Mouse (Mus musculus) neural tube, embryonic 15.5 days (tissue): ENCODE results near the gene Cacna1e. TPM values are rescaled to one million over a fixed set of nuclear protein-coding genes. Genes with fewer than 3 reads are reported as not detected.
A peak's percentile ranks its signal among the peaks of the same experiment; 100 is the strongest.

ENCODE experiments used
- ATAC-seq: fragments of 200-750 bp; cut with Nextera tagmentation; 2 replicates; pipeline ENCODE4 v1.8.0; 2017; ENCODE audit warnings: mild to moderate bottlenecking, moderate TSS enrichment, moderate library complexity; ENCODE audit not compliant: low FRiP score
- H3K27ac ChIP-seq: fragments of 300-500 bp; sonication (generic); replicated peaks from 2 replicates; pipeline ENCODE4 v1.5.1; 2015; ENCODE audit warnings: mild to moderate bottlenecking, inconsistent platforms
- H3K27me3 ChIP-seq: fragments of 300-500 bp; sonication (generic); replicated peaks from 2 replicates; pipeline ENCODE4 v1.6.1; 2015; ENCODE audit warnings: inconsistent platforms
- H3K36me3 ChIP-seq: fragments of 300-500 bp; sonication (generic); 2 replicates; pipeline ENCODE4 v1.6.1; 2015; ENCODE audit warnings: inconsistent platforms
- H3K4me1 ChIP-seq: fragments of 300-500 bp; sonication (generic); 2 replicates; pipeline ENCODE4 v1.6.1; 2015; ENCODE audit warnings: inconsistent platforms
- H3K4me2 ChIP-seq: fragments of 300-500 bp; sonication (generic); 2 replicates; pipeline ENCODE4 v1.6.1; 2015; ENCODE audit warnings: inconsistent platforms, mild to moderate bottlenecking, moderate library complexity
- H3K4me3 ChIP-seq: fragments of 300-500 bp; sonication (generic); replicated peaks from 2 replicates; pipeline ENCODE4 v1.5.1; 2015; ENCODE audit warnings: mild to moderate bottlenecking, inconsistent platforms
- H3K9ac ChIP-seq: fragments of 300-500 bp; sonication (generic); replicated peaks from 2 replicates; pipeline ENCODE4 v1.6.1; 2015; ENCODE audit warnings: mild to moderate bottlenecking, inconsistent platforms
- H3K9me3 ChIP-seq: fragments of 300-500 bp; sonication (generic); replicated peaks from 2 replicates; pipeline ENCODE4 v1.6.1; 2016; ENCODE audit warnings: inconsistent platforms
- WGBS: fragments of 180-500 bp; shearing (Covaris S2); methylation state at CpG from one replicate; pipeline ENCODE4 v1.1.7; 2015; ENCODE audit warnings: mixed read lengths; 5-methylcytosine and 5-hydroxymethylcytosine counted together
- polyA plus RNA-seq: library from polyadenylated mRNA; unstranded; fragments of >200 nt; fragmentation: Nextera tagmentation; extraction: Ambion mirVana; gene quantifications from 2 replicates; pipeline ENCODE4 v1.2.1, GENCODE M21; 2015

Gene Cacna1e
- polyA plus RNA-seq, 1 experiment from 2014 or later, result 17.1 TPM

DNA sequence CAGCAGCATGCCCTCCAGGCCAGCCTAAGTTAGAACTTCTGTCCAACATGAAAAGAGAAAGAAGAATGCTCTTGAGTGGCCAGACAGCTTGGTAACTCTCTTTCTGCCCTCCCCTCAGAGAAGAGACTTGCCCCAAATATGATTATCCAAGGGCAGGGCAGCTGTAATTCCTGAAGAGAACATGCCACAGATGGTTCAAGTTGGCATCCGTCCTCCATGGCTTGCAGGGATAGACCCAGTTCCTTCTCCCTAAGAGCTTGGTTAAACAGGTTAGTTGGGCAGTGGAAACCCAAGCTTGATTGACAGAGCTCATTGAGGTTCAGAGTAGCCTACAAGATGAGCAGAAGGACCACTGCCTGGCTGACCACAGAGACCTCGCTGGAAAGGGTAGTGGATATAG lies 85.5 kb downstream of the Cacna1e start:
- 85% methylated on average over 2 of the region's 2 CpGs for WGBS

GRCm38 (mm10) chr1:154796685-154797084 lies 87.6 kb downstream of the Cacna1e start:
- no peaks in the 10 kb centered on the region for H3K9me3 ChIP-seq
- H3K36me3 ChIP-seq, result no peaks in the 10 kb centered on the region
- 54% methylated on average over 2 of the region's 2 CpGs for WGBS
- no peak overlapping the region for H3K4me3 ChIP-seq
- no peaks in the 10 kb centered on the region for H3K27me3 ChIP-seq
- no peak overlapping the region for H3K4me2 ChIP-seq
- no peak for ATAC-seq
- peaks cover 2% of the 10 kb centered on the region; the same call in 1 of the 2 replicates for H3K4me1 ChIP-seq
- no peak overlapping the region for H3K9ac ChIP-seq
- no peak overlapping the region for H3K27ac ChIP-seq

More for the DNA sequence above, 85.5 kb downstream of the Cacna1e start:
- ATAC-seq, result no peak
- no peaks in the 10 kb centered on the region for H3K9me3 ChIP-seq
- H3K4me2 ChIP-seq, result no peak overlapping the region
- H3K9ac ChIP-seq, result no peak overlapping the region
- H3K4me3 ChIP-seq, result no peak overlapping the region
- no peaks in the 10 kb centered on the region for H3K36me3 ChIP-seq
- no peaks in the 10 kb centered on the region for H3K27me3 ChIP-seq
- 0 out of 2 replicates have a peak, but pooled peaks cover 6% of the 10 kb centered on the region for H3K4me1 ChIP-seq
- no peak overlapping the region for H3K27ac ChIP-seq

GRCm38 (mm10) chr1:154794518-154794951 lies 89.8 kb downstream of the Cacna1e start:
- no peak overlapping the region for H3K4me3 ChIP-seq
- H3K4me2 ChIP-seq, result no peak overlapping the region
- H3K4me1 ChIP-seq, result peaks cover 14% of the 10 kb centered on the region
- H3K9me3 ChIP-seq, result no peaks in the 10 kb centered on the region
- no peaks in the 10 kb centered on the region for H3K27me3 ChIP-seq
- no peak overlapping the region for H3K9ac ChIP-seq
- 78% methylated on average over 8 of the region's 8 CpGs for WGBS
- H3K27ac ChIP-seq, result no peak overlapping the region
- no peaks in the 10 kb centered on the region for H3K36me3 ChIP-seq
- no peak for ATAC-seq

DNA sequence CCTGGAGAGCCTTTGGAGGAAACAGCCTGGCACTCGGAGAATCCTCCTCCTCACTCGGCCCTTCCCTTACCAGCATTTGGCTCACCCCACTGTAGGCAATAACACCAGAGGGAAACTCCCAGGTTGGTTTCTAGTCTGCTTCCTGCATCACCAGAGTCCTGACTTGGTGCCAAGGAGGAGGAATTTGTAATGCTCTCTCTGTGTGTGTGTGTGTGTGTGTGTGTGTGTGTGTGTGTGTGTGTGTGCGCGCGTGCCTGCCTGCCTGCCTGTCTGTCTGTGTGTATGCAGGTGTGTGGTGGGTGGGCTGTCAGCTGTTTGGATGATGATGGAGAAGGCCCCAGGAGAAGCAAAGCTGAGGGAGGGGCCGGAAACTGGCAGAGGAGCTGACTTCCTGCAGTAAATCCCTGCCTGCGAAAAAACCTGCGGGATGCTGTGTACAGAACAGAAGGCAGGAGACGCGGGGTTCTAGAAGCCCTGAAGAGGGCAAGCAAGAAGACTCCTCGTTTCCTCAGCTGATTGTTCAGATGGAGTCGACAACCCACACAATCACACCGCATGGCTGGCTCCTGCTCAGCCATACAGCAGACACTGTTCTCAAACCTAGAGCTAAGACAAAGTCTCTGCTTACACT lies 92.6 kb downstream of the Cacna1e start:
- peaks cover 24% of the 10 kb centered on the region for H3K4me1 ChIP-seq
- 55% methylated on average over 13 of the region's 13 CpGs for WGBS
- no peak overlapping the region for H3K4me3 ChIP-seq
- no peak overlapping the region for H3K27ac ChIP-seq
- no peak overlapping the region for H3K4me2 ChIP-seq
- no peaks in the 10 kb centered on the region for H3K36me3 ChIP-seq
- no peaks in the 10 kb centered on the region for H3K9me3 ChIP-seq
- ATAC-seq, result no peak
- H3K9ac ChIP-seq, result no peak overlapping the region
- H3K27me3 ChIP-seq, result no peaks in the 10 kb centered on the region

- Histone ChIP-seq H3K9ac (no peak overlapping the region), H3K9me3 (no peaks in the 10 kb centered on the region), H3K36me3 (no peaks in the 10 kb centered on the region), H3K4me3 (no peak overlapping the region), H3K4me1 (peaks cover 32% of the 10 kb centered on the region), H3K27ac (peak overlapping the region; percentile 56; the same call in 1 of the 2 replicates), H3K4me2 (no peak overlapping the region), H3K27me3 (peaks cover 7% of the 10 kb centered on the region)
- peak; percentile 12; the same call in 1 of the 2 replicates for ATAC-seq
- WGBS, result 57% methylated on average over 4 of the region's 4 CpGs
Measured at GRCm38 (mm10) chr1:154788491-154788890, 95.8 kb downstream of the Cacna1e start.

DNA sequence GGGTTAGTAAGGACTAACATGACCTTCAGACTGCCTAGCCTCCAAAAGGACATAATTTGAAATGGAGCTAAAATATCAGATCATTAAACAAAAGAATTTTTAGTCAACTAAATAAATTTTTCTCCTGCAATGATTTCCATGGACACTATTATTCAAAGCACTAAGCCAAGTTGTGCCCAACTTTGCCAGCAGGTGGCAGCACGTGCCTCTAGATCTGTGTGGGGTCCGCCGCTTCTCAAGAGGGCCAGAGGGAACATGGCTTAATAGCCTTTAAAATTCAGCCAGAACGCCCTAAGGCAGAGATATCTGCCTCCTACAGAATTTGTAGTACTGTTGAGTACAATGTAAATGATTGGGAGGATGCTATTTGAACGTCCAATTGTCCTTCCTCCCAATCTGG lies 96.2 kb downstream of the Cacna1e start:
- peak overlapping the region; percentile 56; the same call in 1 of the 2 replicates for H3K27ac ChIP-seq
- H3K9ac ChIP-seq, result no peak overlapping the region
- H3K27me3 ChIP-seq, result peaks cover 7% of the 10 kb centered on the region
- peaks cover 32% of the 10 kb centered on the region for H3K4me1 ChIP-seq
- no peaks in the 10 kb centered on the region for H3K9me3 ChIP-seq
- H3K4me3 ChIP-seq, result no peak overlapping the region
- no peak overlapping the region for H3K4me2 ChIP-seq
- WGBS, result 3% methylated on average over 5 of the region's 5 CpGs
- H3K36me3 ChIP-seq, result no peaks in the 10 kb centered on the region
- ATAC-seq, result peak; percentile 66

GRCm38 (mm10) chr1:154787418-154787817 lies 96.9 kb downstream of the Cacna1e start:
- H3K36me3 ChIP-seq, result no peaks in the 10 kb centered on the region
- no peak overlapping the region for H3K4me3 ChIP-seq
- H3K9me3 ChIP-seq, result no peaks in the 10 kb centered on the region
- peaks cover 32% of the 10 kb centered on the region for H3K4me1 ChIP-seq
- H3K9ac ChIP-seq, result no peak overlapping the region
- H3K27me3 ChIP-seq, result peaks cover 7% of the 10 kb centered on the region
- no peak for ATAC-seq
- 70% methylated on average over 5 of the region's 5 CpGs for WGBS
- H3K4me2 ChIP-seq, result no peak overlapping the region
- H3K27ac ChIP-seq, result no peak overlapping the region

- H3K9me3 ChIP-seq, result no peaks in the 10 kb centered on the region
- 7% methylated on average over 4 of the region's 4 CpGs for WGBS
- no peak overlapping the region for H3K4me3 ChIP-seq
- H3K27me3 ChIP-seq, result peaks cover 9% of the 10 kb centered on the region
- no peak overlapping the region for H3K9ac ChIP-seq
- no peak overlapping the region; the same call in 1 of the 2 replicates for H3K4me2 ChIP-seq
- no peaks in the 10 kb centered on the region for H3K36me3 ChIP-seq
- H3K4me1 ChIP-seq, result peaks cover 26% of the 10 kb centered on the region
- ATAC-seq, result peak; percentile 40
- H3K27ac ChIP-seq, result no peak overlapping the region
Measured at GRCm38 (mm10) chr1:154786243-154786669, 98.0 kb downstream of the Cacna1e start.

- no peaks in the 10 kb centered on the region for H3K36me3 ChIP-seq
- H3K4me3 ChIP-seq, result no peak overlapping the region
- H3K4me2 ChIP-seq, result 0 out of 2 replicates have a peak overlapping the region, but pooled peaks have one; percentile 13
- H3K9me3 ChIP-seq, result no peaks in the 10 kb centered on the region
- H3K27ac ChIP-seq, result no peak overlapping the region
- H3K9ac ChIP-seq, result no peak overlapping the region
- peaks cover 18% of the 10 kb centered on the region; the same call in 1 of the 2 replicates for H3K4me1 ChIP-seq
- H3K27me3 ChIP-seq, result peaks cover 11% of the 10 kb centered on the region
- 29% methylated on average over 12 of the region's 12 CpGs for WGBS
- no peak for ATAC-seq
Measured at GRCm38 (mm10) chr1:154784862-154785261, 99.4 kb downstream of the Cacna1e start.

DNA sequence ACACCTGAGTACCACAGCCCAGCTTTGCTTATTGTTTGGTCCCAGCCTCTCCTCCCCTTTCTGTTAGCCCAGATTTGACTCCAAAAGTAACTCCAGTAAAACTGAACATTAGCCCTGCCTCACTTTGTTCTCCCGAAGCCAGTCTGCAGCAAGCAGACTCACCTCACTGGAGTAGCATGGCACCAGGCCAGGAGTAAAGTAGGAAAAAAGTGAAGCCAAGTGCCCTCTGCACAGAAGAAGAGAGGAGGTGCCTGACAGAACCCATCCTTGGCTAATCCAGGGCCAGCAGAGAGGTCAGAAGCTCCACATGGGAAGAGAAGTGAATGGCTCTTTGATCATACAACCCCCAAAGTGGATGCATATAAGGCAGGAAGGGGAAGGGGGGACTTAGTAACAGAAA lies 100.8 kb downstream of the Cacna1e start:
- no peak for ATAC-seq
- 100% methylated on average over 1 of the region's 1 CpGs for WGBS
- Histone ChIP-seq H3K4me2 (no peak overlapping the region), H3K9me3 (no peaks in the 10 kb centered on the region), H3K27me3 (peaks cover 11% of the 10 kb centered on the region), H3K4me3 (no peak overlapping the region), H3K27ac (no peak overlapping the region), H3K36me3 (no peaks in the 10 kb centered on the region), H3K9ac (no peak overlapping the region), H3K4me1 (peaks cover 12% of the 10 kb centered on the region; the same call in 1 of the 2 replicates)

DNA sequence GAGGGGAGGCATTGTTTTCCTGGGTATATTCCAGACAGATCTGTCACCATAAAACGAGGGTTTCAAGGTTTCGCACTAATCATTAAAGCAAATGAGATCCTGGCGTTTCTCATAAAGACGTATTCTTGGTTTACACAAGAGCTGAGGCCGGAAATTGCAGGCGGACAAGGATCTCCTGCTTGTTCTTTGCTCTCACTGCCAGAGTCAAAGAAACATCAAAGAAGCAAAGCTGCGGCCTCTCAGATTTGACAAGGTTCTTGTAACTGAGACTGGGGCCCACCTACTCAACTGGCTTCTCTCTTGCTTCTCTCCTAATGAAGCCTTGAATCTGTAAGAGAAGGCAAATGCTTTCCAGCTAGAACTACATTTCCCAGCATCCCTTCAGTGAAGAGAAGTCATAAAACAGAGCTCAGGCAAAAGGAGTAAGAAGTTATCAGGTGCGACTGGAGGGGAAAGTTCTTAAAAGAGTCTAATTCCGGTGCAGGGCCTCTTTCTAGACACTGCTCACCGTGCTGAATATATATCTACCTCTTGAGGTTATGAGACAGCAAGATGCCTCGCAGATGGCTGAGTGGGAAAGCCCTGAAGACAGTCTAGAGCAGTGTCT lies 104.3 kb downstream of the Cacna1e start:
- Histone ChIP-seq H3K27ac (no peak overlapping the region), H3K4me1 (peaks cover 6% of the 10 kb centered on the region; the same call in 1 of the 2 replicates), H3K9ac (no peak overlapping the region), H3K4me3 (no peak overlapping the region), H3K9me3 (no peaks in the 10 kb centered on the region), H3K27me3 (peaks cover 4% of the 10 kb centered on the region), H3K4me2 (no peak overlapping the region), H3K36me3 (no peaks in the 10 kb centered on the region)
- no peak for ATAC-seq
- 39% methylated on average over 11 of the region's 11 CpGs for WGBS

GRCm38 (mm10) chr1:154776344-154776743 lies 108.0 kb downstream of the Cacna1e start:
- Histone ChIP-seq H3K9me3 (no peaks in the 10 kb centered on the region), H3K27me3 (0 out of 2 replicates have a peak, but pooled peaks cover 3% of the 10 kb centered on the region), H3K27ac (no peak overlapping the region), H3K4me3 (no peak overlapping the region), H3K36me3 (no peaks in the 10 kb centered on the region), H3K4me2 (no peak overlapping the region), H3K9ac (no peak overlapping the region), H3K4me1 (no peaks in the 10 kb centered on the region)
- 68% methylated on average over 4 of the region's 4 CpGs for WGBS
- no peak for ATAC-seq
